Mouse (Mus musculus): ENCODE measurements around the gene Lclat1.

Gene Lclat1

GRCm38 (mm10) chr17:73195074-73195723 is 87.4 kb downstream of the Lclat1 start:
- peak; percentile 25; the same call in 1 of the 2 replicates for ATAC-seq (ENCODE audit: low TSS enrichment)

- ATAC-seq (ENCODE audit: low TSS enrichment): no peak
These were observed 88.4 kb downstream of the Lclat1 start for GRCm38 (mm10) chr17:73196139-73196538.

GRCm38 (mm10) chr17:73197724-73198123 is 89.9 kb downstream of the Lclat1 start:
- ATAC-seq (ENCODE audit: low TSS enrichment): no peak

- no peak for ATAC-seq (ENCODE audit: low TSS enrichment)
These were observed 91.6 kb downstream of the Lclat1 start for GRCm38 (mm10) chr17:73199387-73199786.

- no peak for ATAC-seq (ENCODE audit: low TSS enrichment)
These were observed 92.6 kb downstream of the Lclat1 start for GRCm38 (mm10) chr17:73200380-73200779.

- no peak for ATAC-seq (ENCODE audit: low TSS enrichment)
These were observed 96.0 kb downstream of the Lclat1 start for GRCm38 (mm10) chr17:73203642-73204332.

GRCm38 (mm10) chr17:73210960-73211531 is 103.3 kb downstream of the Lclat1 start:
- 0 out of 2 replicates have a peak, but pooled peaks have one; percentile 41 for ATAC-seq (ENCODE audit: low TSS enrichment)

GRCm38 (mm10) chr17:73212754-73213153 is 105.0 kb downstream of the Lclat1 start:
- no peak for ATAC-seq (ENCODE audit: low TSS enrichment)

- ATAC-seq (ENCODE audit: low TSS enrichment): no peak
These were observed 105.4 kb downstream of the Lclat1 start for GRCm38 (mm10) chr17:73213187-73213586.

- no peak for ATAC-seq (ENCODE audit: low TSS enrichment)
These were observed 105.9 kb downstream of the Lclat1 start for GRCm38 (mm10) chr17:73213677-73214076.

- no peak for ATAC-seq (ENCODE audit: low TSS enrichment)
These were observed 109.5 kb downstream of the Lclat1 start for GRCm38 (mm10) chr17:73217274-73217673.

- peak; percentile 78 for ATAC-seq (ENCODE audit: low TSS enrichment)
These were observed 113.0 kb downstream of the Lclat1 start for GRCm38 (mm10) chr17:73220746-73221145.

GRCm38 (mm10) chr17:73222077-73222476 is 114.3 kb downstream of the Lclat1 start:
- peak; percentile 36 for ATAC-seq (ENCODE audit: low TSS enrichment)

- no peak for ATAC-seq (ENCODE audit: low TSS enrichment)
These were observed 117.7 kb downstream of the Lclat1 start for GRCm38 (mm10) chr17:73225442-73225841.

GRCm38 (mm10) chr17:73225996-73226395 is 118.2 kb downstream of the Lclat1 start:
- ATAC-seq (ENCODE audit: low TSS enrichment): no peak

- no peak for ATAC-seq (ENCODE audit: low TSS enrichment)
These were observed 118.8 kb downstream of the Lclat1 start for GRCm38 (mm10) chr17:73226595-73226994.

GRCm38 (mm10) chr17:73227361-73227760 is 119.6 kb downstream of the Lclat1 start:
- no peak for ATAC-seq (ENCODE audit: low TSS enrichment)

GRCm38 (mm10) chr17:73229445-73230155 is 121.8 kb downstream of the Lclat1 start:
- no peak for ATAC-seq (ENCODE audit: low TSS enrichment)

- ATAC-seq (ENCODE audit: low TSS enrichment): no peak
These were observed 122.7 kb downstream of the Lclat1 start for GRCm38 (mm10) chr17:73230340-73230989.

- ATAC-seq (ENCODE audit: low TSS enrichment): no peak
These were observed 123.6 kb downstream of the Lclat1 start for GRCm38 (mm10) chr17:73231337-73231736.

- no peak for ATAC-seq (ENCODE audit: low TSS enrichment)
These were observed 124.8 kb downstream of the Lclat1 start for GRCm38 (mm10) chr17:73232593-73232992.

- ATAC-seq (ENCODE audit: low TSS enrichment): no peak
These were observed 126.2 kb downstream of the Lclat1 start for GRCm38 (mm10) chr17:73233975-73234374.

Measured in frontal cortex, adult (tissue).